Mouse (Mus musculus) thymus, adult 2 months (tissue): Measurements from ENCODE around the gene Ripor3.

ENCODE experiments used
- CTCF ChIP-seq: fragments of 200-500 bp; IDR thresholded peaks from 2 replicates; pipeline ENCODE4 v1.5.1; 2012; ENCODE audit warnings: mild to moderate bottlenecking, control low read depth, low read length, moderate library complexity, borderline replicate concordance; ENCODE audit not compliant: control insufficient read depth, poor library complexity, insufficient read depth; ENCODE audit errors: extremely low read depth
- POLR2A ChIP-seq: fragments of 200-500 bp; IDR thresholded peaks from 2 replicates; pipeline ENCODE4 v1.6.1; 2012; ENCODE audit warnings: mild to moderate bottlenecking, low read length, control low read depth, moderate library complexity; ENCODE audit not compliant: control insufficient read depth, poor library complexity, insufficient read depth; ENCODE audit errors: extremely low read depth

- no peak for TF ChIP-seq CTCF
- no peak for TF ChIP-seq POLR2A
Measured at GRCm38 (mm10) chr2:168035907-168036306, 25.5 kb upstream of the Ripor3 start.
